Mouse (Mus musculus) ES-Bruce4 (cell line): Measurements from ENCODE around the gene Cers6.

Experiments used
- CTCF ChIP-seq: IDR thresholded peaks from one replicate; pipeline ENCODE4 v1.8.1; 2011; ENCODE audit warnings: low read depth, low read length
- POLR2A ChIP-seq: IDR thresholded peaks from one replicate; pipeline ENCODE4 v1.8.1; 2011; ENCODE audit warnings: low read length; ENCODE audit not compliant: insufficient read depth

GRCm38 (mm10) chr2:69134186-69134585 lies 272.9 kb downstream of the Cers6 start:
- TF ChIP-seq POLR2A (no peak), CTCF (no peak)
